Mouse (Mus musculus) kidney, embryonic 15.5 days (tissue): Measurements from ENCODE around the gene Gm20747. TPM values are rescaled to one million over a fixed set of nuclear protein-coding genes. Genes with fewer than 3 reads are reported as not detected.
"Not testable (repeated sequence)": the region's sequence is repeated elsewhere in the genome, so short reads cannot be mapped to it uniquely, and the experiment has no call there.

Experiments used
- ATAC-seq: fragments of 200-750 bp; cut with Nextera tagmentation; replicated peaks from 2 replicates; pipeline ENCODE4 v1.8.0; 2017; ENCODE audit warnings: moderate TSS enrichment; ENCODE audit not compliant: low FRiP score
- H3K27ac ChIP-seq: fragments of 300-500 bp; sonication (generic); 2 replicates; pipeline ENCODE4 v1.5.1; 2015; ENCODE audit warnings: mild to moderate bottlenecking, inconsistent platforms
- H3K27me3 ChIP-seq: fragments of 300-500 bp; sonication (generic); 2 replicates; pipeline ENCODE4 v1.6.1; 2015; ENCODE audit warnings: inconsistent platforms
- H3K36me3 ChIP-seq: fragments of 300-500 bp; sonication (generic); 2 replicates; pipeline ENCODE4 v1.6.1; 2015; ENCODE audit warnings: inconsistent platforms
- H3K4me1 ChIP-seq: fragments of 300-500 bp; sonication (generic); 2 replicates; pipeline ENCODE4 v1.6.1; 2015; ENCODE audit warnings: inconsistent platforms
- H3K4me2 ChIP-seq: fragments of 300-500 bp; sonication (generic); 2 replicates; pipeline ENCODE4 v1.6.1; 2015; ENCODE audit warnings: moderate library complexity, mild to moderate bottlenecking, inconsistent platforms
- H3K4me3 ChIP-seq: fragments of 300-500 bp; sonication (generic); replicated peaks from 2 replicates; pipeline ENCODE4 v1.5.1; 2015; ENCODE audit warnings: mild to moderate bottlenecking, inconsistent platforms
- H3K9ac ChIP-seq: fragments of 300-500 bp; sonication (generic); 2 replicates; pipeline ENCODE4 v1.6.1; 2015; ENCODE audit warnings: mild to moderate bottlenecking, inconsistent platforms
- H3K9me3 ChIP-seq: fragments of 300-500 bp; sonication (generic); replicated peaks from 2 replicates; pipeline ENCODE4 v1.6.1; 2016; ENCODE audit warnings: inconsistent platforms
- WGBS: fragments of 180-500 bp; shearing (Covaris S2); methylation state at CpG from one replicate; pipeline ENCODE4 v1.1.7; 2015; ENCODE audit warnings: mixed read lengths; 5-methylcytosine and 5-hydroxymethylcytosine counted together
- polyA plus RNA-seq: library from polyadenylated mRNA; unstranded; fragments of >200 nt; fragmentation: Nextera tagmentation; extraction: Ambion mirVana; gene quantifications from 2 replicates; pipeline ENCODE4 v1.2.1, GENCODE M21; 2015

The Gm20747 gene
- not detected in 2 replicates for polyA plus RNA-seq

DNA sequence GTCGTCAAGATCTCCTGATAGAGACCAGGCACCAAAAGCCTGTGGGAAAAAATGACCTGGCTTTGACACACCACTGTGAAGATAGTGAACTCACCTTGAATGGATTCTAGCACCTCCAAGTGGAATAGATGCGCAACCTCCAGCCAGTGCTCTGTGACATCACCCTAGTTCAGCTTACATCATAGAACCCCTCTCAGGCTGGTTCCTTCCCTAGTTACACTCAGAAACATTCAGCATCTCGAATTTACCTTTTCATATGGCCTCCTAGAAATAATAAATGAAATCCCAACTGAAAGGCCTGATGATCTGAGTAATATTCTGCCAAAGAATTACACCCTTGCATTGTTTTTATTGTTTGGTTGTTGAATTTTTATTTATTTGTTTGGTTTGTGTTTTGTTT is at the start of gene Gm20747:
Gene Gm20747, minus strand, starts transcription at position 101 of the 400 bp plus-strand sequence.
- H3K4me2 ChIP-seq, H3K9me3 ChIP-seq, H3K36me3 ChIP-seq, ATAC-seq, H3K27me3 ChIP-seq, H3K9ac ChIP-seq, H3K27ac ChIP-seq, H3K4me1 ChIP-seq, H3K4me3 ChIP-seq: not testable (repeated sequence)
- no CpG with 5 or more reads among the region's 3 CpGs for WGBS
